Mouse (Mus musculus): Measurements from ENCODE around the gene Mknk2.

DNA sequence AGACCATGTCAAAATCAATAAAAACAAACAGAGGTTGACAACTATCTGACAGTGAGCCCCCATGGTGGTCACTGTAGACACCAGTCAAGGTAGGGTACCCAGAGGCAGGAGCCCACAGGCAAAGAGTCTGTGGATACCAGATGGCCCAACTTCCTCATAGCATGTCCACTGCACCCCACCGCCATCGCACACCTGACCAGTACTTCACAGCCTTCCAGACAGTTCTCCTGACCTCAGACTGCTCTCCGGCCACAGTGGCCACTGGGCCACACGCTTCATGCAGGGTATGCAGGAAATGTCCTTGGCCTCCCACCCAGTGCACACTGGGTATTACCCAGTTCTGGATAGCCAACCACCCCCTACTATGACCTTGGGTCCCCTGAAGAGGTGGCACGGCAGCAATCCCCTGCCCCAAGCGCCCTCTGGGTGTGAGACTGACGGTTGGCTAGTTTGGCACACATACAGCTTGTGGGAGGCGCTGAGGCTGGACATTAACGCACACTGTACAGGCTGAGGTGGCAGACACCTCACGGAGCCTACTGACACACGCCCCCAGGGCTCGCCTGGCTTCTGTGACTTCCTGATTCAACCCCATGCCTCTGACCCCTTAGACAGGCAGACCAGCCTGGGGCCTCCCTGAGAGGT lies 15.6 kb upstream of the Mknk2 start:
- no peak for TF ChIP-seq CTCF (conservative IDR thresholded peaks at IDR 0.05; ENCODE audit: low read length)
- no peak for TF ChIP-seq POU5F1 (IDR thresholded peaks at IDR 0.05; ENCODE audit: borderline replicate concordance, low read length)
